Mouse (Mus musculus): ENCODE measurements at regions not wholly inside any gene's neighbourhood (a gene's known extent, or its start where the extent isn't known, plus 50 kb on each side); places are given as distances from the start of the nearest gene placed in this dataset.

GRCm38 (mm10) chr13:11490766-11491165 is 616.0 kb downstream of the Ryr2 start:
- DNase-seq (ENCODE audit: low spot score), result no peak
- Histone ChIP-seq H3K9me3 (replicated peaks) (no peaks in the 10 kb centered on the region), H3K27ac (no peak overlapping the region), H3K4me1 (no peaks in the 10 kb centered on the region), H3K27me3 (ENCODE audit: low read depth, poor library complexity, severe bottlenecking) (no peaks in the 10 kb centered on the region), H3K36me3 (no peaks in the 10 kb centered on the region), H3K4me3 (no peak overlapping the region)
- WGBS, result 77% methylated on average over 3 of the region's 3 CpGs

GRCm38 (mm10) chr13:11483142-11483541 is 623.6 kb downstream of the Ryr2 start:
- DNase-seq (ENCODE audit: low spot score), result no peak
- 68% methylated on average over 1 of the region's 1 CpGs for WGBS

GRCm38 (mm10) chr13:11482701-11483100 is 624.0 kb downstream of the Ryr2 start:
- no peaks in the 10 kb centered on the region for H3K27me3 ChIP-seq (ENCODE audit: low read depth, poor library complexity, severe bottlenecking)
- H3K4me3 ChIP-seq, result no peak overlapping the region
- no peaks in the 10 kb centered on the region for H3K9me3 ChIP-seq (replicated peaks)
- 71% methylated on average over 3 of the region's 3 CpGs for WGBS
- no peaks in the 10 kb centered on the region for H3K4me1 ChIP-seq
- no peaks in the 10 kb centered on the region for H3K36me3 ChIP-seq
- H3K27ac ChIP-seq, result no peak overlapping the region
- no peak for DNase-seq (ENCODE audit: low spot score)

More at GRCm38 (mm10) chr13:11483142-11483541, 623.6 kb downstream of the Ryr2 start:
- Histone ChIP-seq H3K36me3 (no peaks in the 10 kb centered on the region), H3K27me3 (ENCODE audit: low read depth, poor library complexity, severe bottlenecking) (no peaks in the 10 kb centered on the region), H3K27ac (no peak overlapping the region), H3K4me1 (no peaks in the 10 kb centered on the region), H3K9me3 (replicated peaks) (no peaks in the 10 kb centered on the region), H3K4me3 (no peak overlapping the region)

GRCm38 (mm10) chr13:11460251-11460650 is 646.5 kb downstream of the Ryr2 start:
- no peaks in the 10 kb centered on the region for H3K9me3 ChIP-seq (replicated peaks)
- H3K36me3 ChIP-seq, result no peaks in the 10 kb centered on the region
- WGBS, result 89% methylated on average over 2 of the region's 2 CpGs
- H3K4me3 ChIP-seq, result no peak overlapping the region
- H3K27me3 ChIP-seq (ENCODE audit: low read depth, poor library complexity, severe bottlenecking), result no peaks in the 10 kb centered on the region
- no peak overlapping the region for H3K27ac ChIP-seq
- H3K4me1 ChIP-seq, result no peaks in the 10 kb centered on the region
- no peak for DNase-seq (ENCODE audit: low spot score)

- Histone ChIP-seq H3K27me3 (ENCODE audit: low read depth, poor library complexity, severe bottlenecking) (no peaks in the 10 kb centered on the region), H3K4me3 (no peak overlapping the region), H3K36me3 (no peaks in the 10 kb centered on the region), H3K9me3 (replicated peaks) (no peaks in the 10 kb centered on the region), H3K27ac (no peak overlapping the region), H3K4me1 (no peaks in the 10 kb centered on the region)
- WGBS, result 84% methylated on average over 3 of the region's 3 CpGs
- no peak for DNase-seq (ENCODE audit: low spot score)
Measured at GRCm38 (mm10) chr13:11455113-11455512, 651.6 kb downstream of the Ryr2 start.

- H3K4me1 ChIP-seq, result no peaks in the 10 kb centered on the region
- 70% methylated on average over 2 of the region's 2 CpGs for whole genome bisulfite sequencing
- no peak overlapping the region for H3K4me3 ChIP-seq
Measured at GRCm38 (mm10) chr13:11452448-11452847, 654.3 kb downstream of the Ryr2 start.

GRCm38 (mm10) chr13:11432465-11433339 is 674.0 kb downstream of the Ryr2 start:
- 88% methylated on average over 7 of the region's 7 CpGs for WGBS

More at GRCm38 (mm10) chr13:11452448-11452847, 654.3 kb downstream of the Ryr2 start:
- Histone ChIP-seq H3K27ac (no peak overlapping the region), H3K27me3 (ENCODE audit: low read depth, poor library complexity, severe bottlenecking) (no peaks in the 10 kb centered on the region), H3K9me3 (replicated peaks) (no peaks in the 10 kb centered on the region), H3K36me3 (no peaks in the 10 kb centered on the region)
- DNase-seq (ENCODE audit: low spot score), result no peak

GRCm38 (mm10) chr13:11426820-11427219 is 679.9 kb downstream of the Ryr2 start:
- H3K27me3 ChIP-seq (ENCODE audit: low read depth, poor library complexity, severe bottlenecking), result no peaks in the 10 kb centered on the region
- H3K27ac ChIP-seq, result no peak overlapping the region
- no peaks in the 10 kb centered on the region for H3K4me1 ChIP-seq
- H3K9me3 ChIP-seq (replicated peaks), result no peaks in the 10 kb centered on the region
- no peaks in the 10 kb centered on the region for H3K36me3 ChIP-seq
- DNase-seq (ENCODE audit: low spot score), result no peak
- H3K4me3 ChIP-seq, result no peak overlapping the region

More at GRCm38 (mm10) chr13:11432465-11433339, 674.0 kb downstream of the Ryr2 start:
- H3K4me1 ChIP-seq, result no peaks in the 10 kb centered on the region
- no peak overlapping the region for H3K4me3 ChIP-seq
- no peaks in the 10 kb centered on the region for H3K9me3 ChIP-seq (replicated peaks)
- no peak for DNase-seq (ENCODE audit: low spot score)
- H3K36me3 ChIP-seq, result no peaks in the 10 kb centered on the region
- H3K27ac ChIP-seq, result no peak overlapping the region
- H3K27me3 ChIP-seq (ENCODE audit: low read depth, poor library complexity, severe bottlenecking), result no peaks in the 10 kb centered on the region

GRCm38 (mm10) chr13:11392027-11392426 is 714.7 kb downstream of the Ryr2 start:
- Histone ChIP-seq H3K4me3 (no peak overlapping the region), H3K27me3 (ENCODE audit: low read depth, poor library complexity, severe bottlenecking) (no peaks in the 10 kb centered on the region), H3K27ac (no peak overlapping the region), H3K4me1 (no peaks in the 10 kb centered on the region), H3K9me3 (replicated peaks) (0 out of 2 replicates have a peak, but pooled peaks cover 1% of the 10 kb centered on the region), H3K36me3 (no peaks in the 10 kb centered on the region)
- 82% methylated on average over 2 of the region's 2 CpGs for whole genome bisulfite sequencing
- no peak for DNase-seq (ENCODE audit: low spot score)

- no peaks in the 10 kb centered on the region for H3K36me3 ChIP-seq
- no peak overlapping the region for H3K27ac ChIP-seq
- no peaks in the 10 kb centered on the region for H3K4me1 ChIP-seq
- H3K27me3 ChIP-seq (ENCODE audit: low read depth, poor library complexity, severe bottlenecking), result no peaks in the 10 kb centered on the region
- DNase-seq (ENCODE audit: low spot score), result no peak
- no peaks in the 10 kb centered on the region for H3K9me3 ChIP-seq (replicated peaks)
- no peak overlapping the region for H3K4me3 ChIP-seq
Measured at GRCm38 (mm10) chr13:11375452-11375851, 731.3 kb downstream of the Ryr2 start.

- Histone ChIP-seq H3K27ac (no peak overlapping the region), H3K27me3 (ENCODE audit: low read depth, poor library complexity, severe bottlenecking) (no peaks in the 10 kb centered on the region), H3K4me3 (no peak overlapping the region), H3K9me3 (replicated peaks) (no peaks in the 10 kb centered on the region), H3K4me1 (no peaks in the 10 kb centered on the region), H3K36me3 (no peaks in the 10 kb centered on the region)
- no peak for DNase-seq (ENCODE audit: low spot score)
- WGBS, result 63% methylated on average over 1 of the region's 1 CpGs
Measured at GRCm38 (mm10) chr13:11369456-11369855, 737.3 kb downstream of the Ryr2 start.

- no peak overlapping the region for H3K4me3 ChIP-seq
- no peaks in the 10 kb centered on the region for H3K36me3 ChIP-seq
- H3K9me3 ChIP-seq (replicated peaks), result no peaks in the 10 kb centered on the region
- WGBS, result 89% methylated on average over 3 of the region's 3 CpGs
- H3K4me1 ChIP-seq, result no peaks in the 10 kb centered on the region
- no peaks in the 10 kb centered on the region for H3K27me3 ChIP-seq (ENCODE audit: low read depth, poor library complexity, severe bottlenecking)
- H3K27ac ChIP-seq, result no peak overlapping the region
- DNase-seq (ENCODE audit: low spot score), result no peak
Measured at GRCm38 (mm10) chr13:11362872-11363271, 743.9 kb downstream of the Ryr2 start.

- no peaks in the 10 kb centered on the region for H3K9me3 ChIP-seq (replicated peaks)
- peaks cover 8% of the 10 kb centered on the region for H3K4me1 ChIP-seq
- H3K27ac ChIP-seq, result no peak overlapping the region
- no peaks in the 10 kb centered on the region for H3K27me3 ChIP-seq (ENCODE audit: low read depth, poor library complexity, severe bottlenecking)
- DNase-seq (ENCODE audit: low spot score), result no peak
- WGBS, result 61% methylated on average over 4 of the region's 4 CpGs
- H3K4me3 ChIP-seq, result no peak overlapping the region
- no peaks in the 10 kb centered on the region for H3K36me3 ChIP-seq
Measured at GRCm38 (mm10) chr13:11348502-11348849, 758.3 kb downstream of the Ryr2 start.
